Mouse (Mus musculus) kidney, adult 18-20 months (tissue): ENCODE data around the gene Gvin1.
"Not testable (repeated sequence)": the region's sequence is repeated elsewhere in the genome, so short reads cannot be mapped to it uniquely, and the experiment has no call there.

Experiments used
- DNase-seq: peaks from one replicate; pipeline ENCODE4 v3.0.0; 2021

Gene Gvin1

DNA sequence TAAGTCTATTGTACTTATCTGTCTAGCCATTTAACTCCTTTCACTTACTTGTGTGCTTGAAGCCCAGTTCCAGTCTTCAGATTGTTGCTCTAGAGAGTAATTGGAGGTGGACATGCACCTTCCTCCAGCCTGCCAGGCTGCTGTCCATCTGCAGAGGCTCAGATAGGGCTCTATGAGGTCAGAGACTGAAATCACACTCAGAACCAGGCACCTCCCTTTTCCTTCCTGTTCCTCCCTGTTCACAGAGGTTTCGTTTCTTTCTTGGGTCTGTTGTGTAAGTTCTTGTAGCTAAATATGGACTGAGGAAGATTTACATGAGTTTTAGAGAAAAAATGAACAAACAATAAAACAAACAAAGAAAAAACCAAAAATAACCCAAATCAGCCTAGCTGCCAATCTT is at the start of gene Gvin1:
Gene Gvin1 (minus strand): TSS at position 150 of the 400 bp plus-strand sequence.
- DNase-seq: not testable (repeated sequence)

DNA sequence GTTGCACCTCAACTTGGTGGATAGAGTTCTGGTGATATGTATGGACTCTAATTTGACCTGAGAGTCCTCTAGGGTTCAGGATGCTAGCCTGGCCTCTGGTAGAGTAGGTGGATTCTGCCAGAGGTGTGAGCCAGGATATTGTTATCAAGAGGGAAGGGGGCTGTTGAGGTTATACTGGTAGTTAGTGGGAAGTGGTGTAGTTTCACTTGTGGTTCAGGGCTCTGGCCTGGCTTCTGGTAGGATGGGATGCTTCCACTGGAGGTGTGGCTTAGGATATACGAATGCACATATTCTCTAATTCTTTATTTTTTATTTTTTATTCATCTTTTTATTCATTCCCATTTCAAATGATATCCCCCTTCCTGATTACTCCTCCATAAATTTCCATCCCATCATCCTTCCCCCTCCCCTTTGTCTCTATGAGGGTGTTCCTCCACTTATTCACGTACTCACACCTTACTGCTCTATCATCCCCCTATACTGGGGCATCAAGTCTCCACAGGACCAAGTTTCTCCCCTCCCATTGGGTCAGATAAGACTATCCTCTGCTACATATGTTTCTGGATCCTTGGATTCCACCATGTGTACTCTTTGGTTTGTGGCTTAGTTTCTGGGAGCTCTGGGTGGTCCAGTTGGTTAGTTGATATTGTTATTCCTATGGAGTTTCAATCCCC is 36.9 kb upstream of the Gvin1 start:
- DNase-seq: no peak

DNA sequence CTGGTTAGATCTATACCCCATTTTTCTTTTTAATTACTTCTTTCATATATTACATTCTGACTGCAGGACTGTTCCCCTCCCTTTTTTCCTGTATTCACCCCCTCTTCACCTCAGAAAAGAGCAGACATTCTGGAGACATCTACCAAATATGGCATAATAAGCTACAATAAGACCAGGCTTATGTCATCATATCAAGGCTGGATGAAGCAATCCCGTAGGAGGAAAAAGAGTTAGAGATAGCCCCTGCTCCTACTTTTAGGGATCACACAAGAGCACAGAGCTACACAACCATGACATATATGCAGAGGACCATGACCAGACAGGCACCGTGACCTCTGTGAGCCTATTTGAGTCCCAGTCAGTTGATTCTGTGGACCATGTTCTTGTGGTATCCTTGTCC is 33.8 kb upstream of the Gvin1 start:
- DNase-seq: no peak

DNA sequence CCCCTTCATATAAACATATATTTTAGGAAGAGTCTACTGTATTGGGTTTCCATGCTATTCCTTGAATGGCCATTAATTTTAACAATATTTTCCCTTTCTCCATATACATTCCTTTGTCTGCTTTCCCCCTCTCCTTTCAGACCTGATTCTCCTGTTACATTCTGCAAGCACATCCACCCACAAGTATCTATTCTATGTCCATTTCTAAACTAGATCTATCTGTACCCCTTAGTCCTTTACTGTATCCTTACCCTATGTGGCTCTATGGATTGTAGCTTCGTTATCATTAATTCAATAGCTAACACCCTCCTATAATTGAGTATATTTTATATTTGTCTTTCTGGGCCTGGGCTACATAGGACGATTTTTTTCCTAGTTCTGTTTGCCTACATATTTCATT is 33.1 kb upstream of the Gvin1 start:
- no peak for DNase-seq

- no peak for DNase-seq
Observed at GRCm38 (mm10) chr7:106245601-106246000, 30.5 kb upstream of the Gvin1 start.

DNA sequence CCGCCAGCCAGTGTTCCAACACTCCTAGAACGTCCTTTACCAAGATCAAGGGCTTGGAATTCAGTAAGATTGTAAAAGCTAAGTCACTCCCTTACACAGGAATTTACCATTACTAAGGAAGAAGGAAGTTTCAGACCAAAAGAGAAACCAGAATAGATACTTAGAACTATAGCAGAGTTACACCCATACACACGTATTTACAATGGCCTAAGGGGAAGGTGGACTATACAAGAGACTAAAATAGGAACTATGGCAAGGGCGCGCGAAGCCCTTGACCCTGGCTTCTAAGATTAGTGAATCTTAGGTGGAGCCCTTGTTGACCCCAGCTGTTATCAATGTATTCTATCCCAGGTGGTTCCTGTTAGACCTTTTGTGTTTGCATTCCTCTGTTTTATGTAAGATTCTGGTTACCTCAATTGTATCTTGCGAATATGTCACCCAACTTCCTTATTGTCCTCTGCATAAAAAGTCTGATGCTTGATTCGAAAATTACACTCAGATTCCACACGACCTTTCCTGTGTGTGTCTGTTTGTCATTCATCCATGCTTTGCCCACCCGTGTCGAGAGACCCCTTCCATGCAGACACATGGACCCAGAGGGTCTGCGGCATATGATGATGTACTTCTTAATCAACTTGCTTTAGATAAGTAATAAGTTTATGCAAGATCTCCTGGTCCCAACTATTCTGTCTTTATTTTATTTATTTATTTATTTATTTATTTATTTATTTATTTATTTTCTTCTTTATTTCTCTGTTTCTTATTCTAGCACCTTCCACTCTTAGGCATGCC is 25.6 kb upstream of the Gvin1 start:
- DNase-seq: not testable (repeated sequence)

DNA sequence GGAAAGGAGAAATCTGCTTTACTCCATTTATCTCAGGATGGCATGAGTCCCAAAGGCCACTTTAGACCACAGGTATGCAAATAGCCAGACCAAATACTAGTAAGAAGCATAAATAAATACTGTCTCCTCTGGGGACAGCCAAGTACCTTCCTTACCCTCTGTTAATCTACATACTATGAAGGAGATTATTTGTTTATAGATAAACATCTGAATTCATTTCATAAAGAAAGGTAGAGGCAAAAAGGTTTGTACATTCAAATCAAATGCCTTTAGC is 22.0 kb upstream of the Gvin1 start:
- DNase-seq: no peak

DNA sequence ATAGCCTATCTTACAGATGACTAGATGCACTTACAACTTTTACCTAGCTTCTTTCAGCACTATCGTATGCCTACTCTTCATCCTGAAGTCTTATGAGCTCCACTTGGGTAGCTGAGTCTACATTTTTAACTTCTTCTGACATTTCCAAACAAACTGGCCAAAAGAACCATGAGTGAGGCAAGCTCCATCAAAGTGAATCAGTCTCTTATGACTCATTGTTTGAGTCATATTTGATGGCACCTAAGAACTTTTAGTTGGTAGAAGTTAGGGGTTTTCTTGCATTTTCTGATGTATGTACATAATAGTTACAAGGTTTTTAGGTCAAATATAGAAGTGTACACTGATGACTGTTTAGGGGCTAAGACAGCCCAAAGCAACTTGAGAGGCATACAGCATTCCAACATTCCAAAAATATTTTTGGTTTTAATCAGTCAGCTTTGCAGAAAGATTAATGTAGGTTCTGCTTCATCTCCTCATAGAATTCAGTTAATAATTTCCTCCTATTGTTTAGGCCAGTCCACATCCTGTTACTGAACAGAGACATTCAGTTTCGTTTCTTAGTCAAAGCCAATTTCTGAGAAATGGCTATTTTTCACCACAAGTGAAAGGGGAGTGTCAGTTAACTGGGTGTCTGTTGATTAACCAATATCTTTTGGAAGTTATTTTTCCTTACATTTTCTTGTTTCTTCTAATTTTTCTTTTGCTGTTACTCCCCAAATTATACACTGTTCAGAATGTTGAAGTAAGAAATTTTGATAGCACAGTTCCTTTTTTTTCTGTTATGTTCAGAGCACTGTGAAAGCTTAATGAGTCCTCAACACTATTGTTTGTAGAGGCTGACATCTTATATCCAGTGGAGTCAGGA is 21.4 kb upstream of the Gvin1 start:
- no peak for DNase-seq

DNA sequence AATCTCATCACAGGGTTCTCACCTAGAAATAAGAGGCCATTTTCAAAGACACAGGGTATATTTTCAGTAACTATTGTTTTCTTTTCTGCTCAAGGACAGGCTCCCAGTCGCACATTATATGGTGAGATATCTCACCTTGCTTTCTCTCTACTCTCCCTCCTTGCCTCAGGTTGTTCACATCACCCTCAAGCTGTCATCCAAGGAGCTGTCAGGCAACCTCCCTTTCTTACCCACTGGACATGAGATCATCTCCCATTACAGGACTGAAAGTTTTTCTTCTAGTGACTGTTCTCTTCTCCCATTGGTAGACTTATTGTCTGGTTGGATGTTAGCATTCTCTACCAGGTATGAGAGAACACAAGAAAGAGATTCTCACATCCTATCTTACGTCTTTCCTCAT is 20.5 kb upstream of the Gvin1 start:
- DNase-seq: no peak

DNA sequence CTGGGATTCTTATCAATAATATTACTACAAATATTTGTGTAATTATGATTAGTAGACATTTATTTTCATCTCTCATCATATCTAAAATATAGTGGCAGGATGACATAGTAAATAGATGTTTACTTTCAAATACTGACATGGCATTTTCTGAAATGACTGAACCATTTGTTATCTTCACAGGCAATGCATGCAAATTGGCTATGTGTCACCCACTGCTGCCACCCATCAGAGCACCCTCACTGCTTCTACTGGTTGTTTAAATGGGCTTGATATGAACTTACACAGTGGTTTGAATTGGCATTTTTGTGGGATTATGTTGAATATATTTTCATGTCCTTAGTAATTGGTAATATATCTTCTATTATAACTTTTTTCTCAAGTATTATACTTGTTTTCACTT is 784 bp upstream of the Gvin1 start:
- DNase-seq: not testable (repeated sequence)

GRCm38 (mm10) chr7:106213770-106214169 is 1.4 kb downstream of the Gvin1 start:
- not testable (repeated sequence) for DNase-seq

DNA sequence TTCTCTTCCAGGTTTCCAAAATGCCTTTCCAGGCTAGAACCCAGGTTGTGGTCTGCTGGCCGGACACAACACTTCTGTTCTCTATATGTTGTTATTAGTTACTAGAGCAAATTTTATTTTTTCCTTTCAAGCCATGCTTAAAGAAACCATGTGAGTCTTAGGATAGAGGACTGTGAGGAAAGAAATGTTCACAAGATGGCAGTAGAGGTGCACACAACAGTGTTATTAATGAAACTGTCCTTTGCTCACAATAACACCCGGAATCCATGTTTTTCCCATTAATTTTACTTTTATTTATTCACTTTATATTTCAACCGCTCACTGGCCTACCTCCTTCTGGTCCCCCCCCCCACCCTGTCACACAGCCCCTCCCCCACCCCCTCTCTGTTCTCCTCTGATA is 8.5 kb downstream of the Gvin1 start:
- DNase-seq: not testable (repeated sequence)

DNA sequence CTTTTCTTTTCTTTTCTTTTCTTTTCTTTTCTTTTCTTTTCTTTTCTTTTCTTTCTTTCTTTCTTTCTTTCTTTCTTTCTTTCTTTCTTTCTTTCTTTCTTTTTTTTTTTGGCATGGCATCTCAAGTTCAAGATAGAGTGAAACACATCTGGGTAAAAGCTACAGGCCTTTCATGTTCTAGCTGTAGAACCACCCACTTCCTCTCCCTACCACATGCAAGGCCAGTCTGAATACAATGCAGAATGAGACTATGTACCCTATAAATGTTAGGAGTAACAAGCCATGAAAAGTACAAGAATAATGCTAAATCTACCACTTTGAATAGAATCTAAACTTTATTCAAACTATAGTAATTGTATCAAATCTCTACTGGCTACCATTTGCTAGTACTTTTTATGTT is 38.1 kb downstream of the Gvin1 start:
- DNase-seq: not testable (repeated sequence)

- not testable (repeated sequence) for DNase-seq
Observed at GRCm38 (mm10) chr7:106145013-106145754, 69.9 kb downstream of the Gvin1 start.

GRCm38 (mm10) chr7:106141128-106141895 is 73.8 kb downstream of the Gvin1 start:
- not testable (repeated sequence) for DNase-seq

- DNase-seq: not testable (repeated sequence)
Observed at GRCm38 (mm10) chr7:106117090-106117948, 97.8 kb downstream of the Gvin1 start.
